Mouse (Mus musculus) heart, embryonic 14.5 days (tissue): Measurements from ENCODE around the gene Ctdnep1. TPM values are rescaled to one million over a fixed set of nuclear protein-coding genes. Genes with fewer than 3 reads are reported as not detected.

Source experiments
- ATAC-seq: fragments of 200-750 bp; cut with Nextera tagmentation; 2 replicates; pipeline ENCODE4 v1.8.0; 2017; ENCODE audit warnings: low read depth, moderate TSS enrichment; ENCODE audit not compliant: insufficient number of reproducible peaks, insufficient read depth, low FRiP score
- H3K27ac ChIP-seq, 2 experiments: fragments of 200-500 bp in 1 of 2; fragments of 300-500 bp in 1 of 2; sonication (generic) in 1 of 2; replicated peaks in 1 of 2; 2 replicates each; pipeline ENCODE4 v1.5.1; 2012 to 2014; ENCODE audit warnings: low read depth in 2 of 2, low read length in 2 of 2, control low read depth in 1 of 2, mild to moderate bottlenecking in 1 of 2, mixed read lengths in 1 of 2; ENCODE audit not compliant: control insufficient read depth in 1 of 2, insufficient read depth in 1 of 2
- H3K27me3 ChIP-seq: fragments of 300-500 bp; sonication (generic); 2 replicates; pipeline ENCODE4 v1.6.1; 2014; ENCODE audit warnings: mild to moderate bottlenecking, low read length, control low read depth; ENCODE audit not compliant: control insufficient read depth, insufficient read depth
- H3K36me3 ChIP-seq: fragments of 300-500 bp; sonication (generic); 2 replicates; pipeline ENCODE4 v1.6.1; 2014; ENCODE audit warnings: mild to moderate bottlenecking, control low read depth, low read length, mixed read lengths; ENCODE audit not compliant: control insufficient read depth, insufficient read depth
- H3K4me1 ChIP-seq, 2 experiments: fragments of 200-500 bp in 1 of 2; fragments of 300-500 bp in 1 of 2; sonication (generic) in 1 of 2; 2 replicates each; pipeline ENCODE4 v1.6.1; 2012 to 2014; ENCODE audit warnings: low read length in 2 of 2, control low read depth in 1 of 2, mixed read lengths in 1 of 2; ENCODE audit not compliant: control insufficient read depth in 2 of 2, insufficient read depth in 2 of 2
- H3K4me2 ChIP-seq: fragments of 300-500 bp; sonication (generic); 2 replicates; pipeline ENCODE4 v1.6.1; 2014; ENCODE audit warnings: mild to moderate bottlenecking, low read length
- H3K4me3 ChIP-seq, 2 experiments: fragments of 200-500 bp in 1 of 2; fragments of 300-500 bp in 1 of 2; sonication (generic) in 1 of 2; 2 replicates each; pipeline ENCODE4 v1.5.1; 2012 to 2014; ENCODE audit warnings: low read length in 2 of 2, mild to moderate bottlenecking in 2 of 2, control low read depth in 1 of 2, low read depth in 1 of 2, moderate library complexity in 1 of 2; ENCODE audit not compliant: control insufficient read depth in 1 of 2, insufficient read depth in 1 of 2
- H3K9ac ChIP-seq: fragments of 300-500 bp; sonication (generic); 2 replicates; pipeline ENCODE4 v1.6.1; 2014; ENCODE audit warnings: mild to moderate bottlenecking, low read length
- H3K9me3 ChIP-seq: fragments of 300-500 bp; sonication (generic); 2 replicates; pipeline ENCODE4 v1.6.1; 2016; ENCODE audit warnings: low read length, control low read depth; ENCODE audit not compliant: control insufficient read depth
- WGBS: fragments of 180-500 bp; shearing (Covaris S2); extraction: QIAGEN DNeasy Blood & Tissue Kit; methylation state at CpG from one replicate; pipeline ENCODE4 v1.1.7; 2014; 5-methylcytosine and 5-hydroxymethylcytosine counted together
- polyA plus RNA-seq: library from polyadenylated mRNA; unstranded; fragments of >200 nt; fragmentation: Nextera tagmentation; extraction: Ambion mirVana; gene quantifications from 2 replicates; pipeline ENCODE4 v1.2.1, GENCODE M21; 2014

Gene Ctdnep1
- polyA plus RNA-seq, 1 experiment from 2014 or later = 26.0 TPM

DNA sequence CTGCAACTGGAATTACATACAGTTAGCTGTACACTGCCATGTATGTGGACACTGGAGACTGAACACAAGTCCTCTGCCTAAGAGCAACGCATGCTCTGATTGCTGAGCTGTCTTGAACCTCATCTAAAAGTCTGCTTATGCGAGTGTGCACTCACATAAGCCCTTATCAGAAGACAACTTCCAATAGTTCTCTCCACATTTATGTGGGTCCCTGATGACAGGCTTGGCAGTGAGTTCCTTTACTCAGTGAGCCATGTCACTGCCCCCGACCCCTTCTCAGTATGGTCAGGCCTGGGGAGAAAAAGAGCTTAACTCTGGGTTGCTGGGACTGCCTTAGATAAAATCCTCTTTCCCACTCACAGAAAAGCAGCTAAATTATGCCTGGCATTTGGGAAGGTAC is 35.7 kb downstream of the Ctdnep1 start, which contains the start of gene Dlg4:
Gene Dlg4 (plus strand): TSS at position 274 of the 400 bp plus-strand sequence.
- Histone ChIP-seq H3K36me3 (peaks cover 24% of the 10 kb centered on the region), H3K4me2 (peak within 1 kb of the TSS; percentile 71), H3K4me1 (peaks cover 15 to 46% of the 10 kb centered on the region in 2 experiments), H3K27me3 (no peaks in the 10 kb centered on the region), H3K4me3 (no peak within 1 kb of the TSS), H3K9ac (peak within 1 kb of the TSS; percentile 83), H3K9me3 (no peaks in the 10 kb centered on the region), H3K27ac (0 out of 4 replicates have a peak within 1 kb of the TSS, but pooled peaks of 1 of the 2 experiments have one; percentile 4)
- ATAC-seq = no peak
- 67% methylated on average over 3 of the region's 3 CpGs for WGBS

DNA sequence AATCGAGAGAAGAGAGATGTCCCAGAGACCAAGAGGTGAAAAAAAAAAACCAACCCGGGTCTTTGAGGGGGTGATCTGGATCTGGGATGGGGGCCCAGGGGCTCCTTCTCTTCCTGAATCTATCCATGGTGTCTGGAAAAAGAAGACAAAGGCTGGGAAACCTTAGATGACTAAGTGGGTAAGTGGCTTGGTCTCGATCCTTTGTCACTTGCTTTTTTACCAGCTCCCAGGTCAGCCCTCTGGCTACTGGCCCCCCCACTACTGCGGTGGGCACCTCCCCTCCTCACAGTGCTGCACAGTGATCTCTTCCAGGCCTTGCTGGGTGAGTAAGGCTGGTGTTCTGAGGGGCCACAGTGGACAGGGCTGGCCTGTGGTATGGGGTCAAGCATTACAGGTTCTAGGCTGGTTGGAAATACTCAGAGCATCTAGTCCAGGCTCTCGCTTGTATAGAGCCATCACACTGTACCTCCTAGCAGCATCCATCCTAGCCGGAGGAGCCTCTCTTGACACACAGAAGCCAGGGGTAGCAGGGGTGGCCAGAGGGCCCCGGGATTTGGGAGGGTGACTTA is 36.3 kb downstream of the Ctdnep1 start:
- Histone ChIP-seq H3K27me3 (no peaks in the 10 kb centered on the region), H3K4me3 (no peak overlapping the region), H3K4me2 (no peak overlapping the region), H3K27ac (no peak overlapping the region), H3K9ac (peak overlapping the region; percentile 83; the same call in 1 of the 2 replicates), H3K36me3 (peaks cover 18% of the 10 kb centered on the region), H3K9me3 (no peaks in the 10 kb centered on the region), H3K4me1 (peaks cover 15 to 47% of the 10 kb centered on the region in 2 experiments)
- WGBS = 40% methylated on average over 7 of the region's 7 CpGs
- ATAC-seq = no peak

DNA sequence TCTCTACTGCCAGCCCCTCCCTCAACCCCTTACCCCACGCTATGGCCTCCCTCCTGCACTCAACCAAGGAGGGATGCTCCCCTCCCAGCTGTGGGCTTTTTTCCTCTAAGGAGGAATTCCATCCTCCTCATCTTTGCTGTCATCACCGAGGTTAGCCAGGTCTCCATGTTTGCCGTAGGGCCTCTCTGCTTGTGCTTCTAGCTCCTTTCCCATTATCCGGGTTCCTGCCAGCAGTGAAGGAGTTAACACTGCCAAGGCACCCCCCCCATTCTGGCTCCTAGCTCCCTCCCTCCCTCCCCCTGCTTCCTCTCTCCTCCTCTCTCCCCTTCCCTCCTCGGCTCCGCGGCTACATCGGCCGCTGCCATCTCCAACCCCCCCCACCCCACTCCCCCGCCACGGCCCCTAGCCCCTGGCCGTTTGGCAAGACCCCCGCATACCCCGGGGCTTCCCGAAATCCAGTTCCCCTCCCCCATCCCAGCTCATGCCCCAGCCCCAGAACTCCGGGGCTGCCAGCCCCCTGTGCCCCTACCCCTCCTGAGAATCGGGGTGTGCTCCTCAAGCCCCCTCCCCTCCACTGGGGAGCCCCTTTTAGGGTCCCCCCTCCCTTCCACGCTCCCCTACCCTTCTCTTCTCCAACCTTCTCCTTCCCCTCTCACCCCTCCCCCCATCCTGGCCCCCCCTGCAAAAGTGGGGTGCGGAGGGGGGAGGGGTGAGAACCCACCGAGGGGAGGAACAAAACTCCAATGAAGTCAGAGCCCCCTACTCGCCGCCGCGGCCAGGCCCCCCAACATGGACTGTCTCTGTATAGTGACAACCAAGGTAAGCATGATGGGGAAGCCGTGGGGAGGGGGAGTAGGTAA is 37.4 kb downstream of the Ctdnep1 start:
- Histone ChIP-seq H3K36me3 (peaks cover 8% of the 10 kb centered on the region), H3K4me2 (peak overlapping the region; percentile 71), H3K9me3 (no peaks in the 10 kb centered on the region), H3K4me3 (peak overlapping the region; percentile 36 to 56), H3K27me3 (no peaks in the 10 kb centered on the region), H3K4me1 (peaks cover 15 to 50% of the 10 kb centered on the region in 2 experiments), H3K9ac (peak overlapping the region; percentile 83), H3K27ac (peak overlapping the region in 1 of 2 experiments; percentile 78; a peak in 2 of 4 replicates)
- ATAC-seq = no peak
- 3% methylated on average over 24 of the region's 25 CpGs for WGBS

DNA sequence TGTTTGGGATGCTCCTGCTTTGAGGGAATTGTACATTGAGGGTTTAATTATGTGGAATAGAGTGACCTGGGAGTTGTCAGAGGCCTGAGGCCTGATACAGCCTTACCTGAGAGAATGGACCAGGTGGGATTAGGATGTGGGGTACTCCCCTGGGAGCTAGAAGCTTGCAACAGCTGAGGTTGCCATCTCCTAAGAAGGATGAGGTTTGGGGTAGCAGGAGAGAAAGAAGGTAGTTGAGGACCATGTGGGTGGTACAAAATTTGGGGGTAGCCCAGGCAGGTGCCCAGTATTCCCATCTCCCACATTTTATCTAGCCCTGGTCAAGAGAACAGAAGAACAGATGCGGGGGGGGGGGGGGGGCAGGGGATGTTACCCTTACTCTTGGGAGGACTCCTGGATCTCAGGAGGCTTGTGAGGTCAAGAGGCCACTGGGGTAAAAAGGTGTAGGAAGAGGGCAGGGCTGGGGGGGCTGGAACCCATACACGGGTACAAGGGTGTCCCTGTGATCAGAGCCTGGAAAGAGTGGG is 38.6 kb downstream of the Ctdnep1 start:
- ATAC-seq = no peak

DNA sequence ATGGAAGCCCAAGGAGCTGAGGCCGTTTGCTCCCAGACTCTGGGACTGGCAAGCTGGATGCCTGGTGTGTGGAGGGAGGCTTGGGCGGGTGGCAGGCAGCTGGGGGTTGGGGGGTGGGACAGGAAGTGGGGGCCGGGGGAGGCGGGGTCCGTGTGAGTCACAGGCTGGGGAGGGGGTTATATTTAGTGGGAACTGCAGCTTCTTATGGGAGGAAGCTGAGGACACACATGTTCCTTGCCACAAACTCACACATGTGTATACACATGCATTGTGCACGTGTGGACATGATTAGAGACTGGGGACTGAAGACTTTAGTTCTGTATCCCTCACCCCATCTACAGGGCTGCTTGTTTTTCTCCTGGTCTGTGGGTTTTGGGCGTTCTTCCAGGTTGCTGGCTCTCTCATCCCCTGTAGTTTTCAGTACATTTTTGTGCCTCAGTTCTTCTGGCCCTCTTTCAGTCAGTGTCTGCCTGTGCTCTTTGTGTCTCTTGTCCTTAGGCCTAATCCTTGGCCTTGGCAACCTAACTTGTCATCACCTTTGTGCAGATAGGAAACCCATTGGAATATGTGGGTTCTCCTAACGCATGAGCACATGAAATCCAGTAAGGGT is 39.2 kb downstream of the Ctdnep1 start:
- Histone ChIP-seq H3K4me3 (peak overlapping the region in 1 of 2 experiments; percentile 42; a peak in 2 of 4 replicates), H3K9ac (peak overlapping the region; percentile 11; the same call in 1 of the 2 replicates)
- 33% methylated on average over 7 of the region's 8 CpGs for WGBS

More for the DNA sequence above, 38.6 kb downstream of the Ctdnep1 start:
- H3K4me1 ChIP-seq = peaks cover 15 to 51% of the 10 kb centered on the region in 2 experiments
- H3K9me3 ChIP-seq = no peaks in the 10 kb centered on the region
- peak overlapping the region; percentile 71 for H3K4me2 ChIP-seq
- 0% methylated on average over 1 of the region's 2 CpGs for WGBS
- peak overlapping the region; percentile 83 for H3K9ac ChIP-seq
- no peaks in the 10 kb centered on the region for H3K27me3 ChIP-seq
- H3K27ac ChIP-seq = peak overlapping the region; percentile 24 to 78; a peak in 2 of 4 replicates
- no peaks in the 10 kb centered on the region for H3K36me3 ChIP-seq
- H3K4me3 ChIP-seq = peak overlapping the region; percentile 35 to 56; a peak in 3 of 4 replicates

DNA sequence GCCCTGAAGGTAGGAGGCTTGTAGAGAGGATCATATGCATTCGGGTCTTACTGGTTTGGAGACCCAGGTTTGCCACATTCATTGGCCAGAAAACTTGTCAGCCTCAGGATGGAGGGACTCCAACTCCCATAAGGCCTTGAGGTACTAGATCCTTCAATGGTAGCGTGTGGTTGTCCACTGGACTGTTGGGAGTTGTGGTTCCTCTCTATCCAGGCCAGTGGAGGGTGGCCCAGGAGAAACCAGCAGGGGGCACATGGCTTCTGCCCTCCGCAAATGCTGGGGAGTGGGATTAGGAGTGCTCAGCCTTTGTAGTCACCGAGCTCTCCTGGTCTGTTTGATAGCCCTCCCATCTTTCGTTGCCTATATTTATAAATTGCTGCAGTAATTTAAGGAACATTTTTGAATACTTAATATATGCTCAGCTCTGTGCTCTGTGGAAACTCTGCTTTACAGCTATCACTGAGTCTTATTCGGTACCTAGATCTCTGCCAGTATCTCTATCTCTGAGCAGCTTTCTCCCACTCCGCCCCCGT is 39.8 kb downstream of the Ctdnep1 start:
- Histone ChIP-seq H3K4me1 (peaks cover 13 to 50% of the 10 kb centered on the region in 2 experiments), H3K27ac (peak overlapping the region in 1 of 2 experiments; percentile 69; a peak in 2 of 4 replicates), H3K4me3 (peak overlapping the region; percentile 42), H3K9ac (peak overlapping the region; percentile 42), H3K36me3 (no peaks in the 10 kb centered on the region), H3K27me3 (no peaks in the 10 kb centered on the region), H3K9me3 (no peaks in the 10 kb centered on the region), H3K4me2 (peak overlapping the region; percentile 71)
- under 1% methylated on average over 8 of the region's 8 CpGs for WGBS
- peak; percentile 80 for ATAC-seq

More for the DNA sequence above, 39.2 kb downstream of the Ctdnep1 start:
- peaks cover 13 to 50% of the 10 kb centered on the region in 2 experiments for H3K4me1 ChIP-seq
- H3K4me2 ChIP-seq = peak overlapping the region; percentile 71
- ATAC-seq = no peak
- H3K9me3 ChIP-seq = no peaks in the 10 kb centered on the region
- H3K27me3 ChIP-seq = no peaks in the 10 kb centered on the region
- no peaks in the 10 kb centered on the region for H3K36me3 ChIP-seq
- H3K27ac ChIP-seq = peak overlapping the region; percentile 51 to 69
